Mouse (Mus musculus) right cerebral cortex, postnatal 36 days (tissue): Measurements from ENCODE around the gene Armc9.
A peak's percentile ranks its signal among the peaks of the same experiment; 100 is the strongest.

ENCODE experiments used
- DNase-seq, 2 experiments: peaks; one replicate each; pipeline ENCODE4 v3.0.0; 2022; ENCODE audit warnings: low spot score in 2 of 2, mixed read lengths in 1 of 2

Gene Armc9

DNA sequence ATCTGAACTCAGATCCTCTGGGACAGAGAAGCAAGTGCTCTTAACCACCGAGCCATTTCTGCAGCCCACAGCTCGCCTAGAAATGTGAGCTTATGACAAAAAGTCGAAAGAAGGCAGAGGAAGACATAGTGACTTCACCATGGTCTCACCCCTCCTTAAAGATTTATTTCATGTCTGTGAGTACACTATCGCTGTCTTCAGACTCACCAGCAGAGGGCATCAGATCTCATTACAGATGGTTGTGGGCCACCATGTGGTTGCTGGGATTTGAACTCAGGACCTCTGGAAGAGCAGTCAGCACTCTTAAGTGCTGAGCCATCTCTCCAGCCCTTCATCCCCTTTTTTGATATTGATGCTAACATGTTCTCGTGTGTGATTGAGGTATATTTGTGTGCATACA lies 20.0 kb downstream of the Armc9 start:
- DNase-seq: no peak

DNA sequence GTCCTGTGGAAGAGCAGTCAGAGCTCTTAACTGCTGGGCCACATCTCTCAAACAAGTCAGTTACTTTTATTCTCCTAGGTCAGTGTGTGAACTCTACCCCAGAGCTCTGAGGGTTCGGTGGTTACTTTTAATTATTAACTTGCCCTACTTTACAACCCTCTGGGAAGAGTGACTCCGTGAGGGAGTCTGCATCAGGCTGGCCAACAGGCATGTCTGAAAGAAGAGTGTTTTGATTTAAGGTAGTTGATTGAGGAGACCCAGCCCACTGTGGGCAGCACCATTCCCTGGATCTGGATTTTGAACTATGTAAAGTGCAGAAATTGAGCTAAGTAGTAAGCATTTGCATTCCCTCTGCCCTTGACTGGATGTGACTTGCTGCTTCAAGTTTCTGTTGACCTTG lies 21.5 kb downstream of the Armc9 start:
- DNase-seq: no peak

DNA sequence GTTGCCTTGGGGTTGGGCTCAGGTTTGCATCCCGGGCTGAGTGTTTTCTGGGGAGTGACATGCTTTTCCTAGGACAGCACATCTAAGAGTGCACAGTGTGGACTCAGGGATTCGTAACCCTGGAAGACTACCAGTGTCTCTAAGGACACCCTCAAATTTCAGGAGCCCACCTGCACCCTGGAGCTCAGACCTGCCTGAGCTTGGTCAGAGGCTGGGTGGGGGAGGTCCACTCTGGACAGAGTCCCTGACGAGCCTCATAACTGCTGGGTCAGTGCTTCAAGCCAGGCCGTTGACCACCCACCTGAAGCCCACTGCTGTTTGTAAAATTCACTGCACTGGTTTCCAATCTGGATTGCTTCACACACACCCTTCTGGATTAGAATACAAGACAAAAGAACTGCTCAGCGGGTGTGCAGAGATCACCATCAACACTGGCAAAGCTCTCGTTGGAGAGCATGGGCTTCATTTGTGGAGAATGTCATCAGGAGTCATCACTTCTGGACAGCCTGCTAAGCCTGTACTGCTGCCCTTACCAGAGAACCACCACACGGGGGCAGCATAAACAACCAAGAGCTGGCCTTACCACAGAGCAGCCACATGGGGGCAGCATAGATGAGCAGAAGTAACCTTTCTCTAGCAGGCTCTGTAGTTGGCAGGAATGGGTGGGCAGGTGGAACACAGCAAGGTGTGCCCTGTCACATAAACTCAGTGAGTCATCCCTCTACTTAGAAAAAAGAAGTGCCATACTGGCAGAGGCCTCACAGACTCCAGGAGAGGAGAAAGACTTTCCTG lies 24.1 kb downstream of the Armc9 start:
- DNase-seq: peak; percentile 65 to 77

DNA sequence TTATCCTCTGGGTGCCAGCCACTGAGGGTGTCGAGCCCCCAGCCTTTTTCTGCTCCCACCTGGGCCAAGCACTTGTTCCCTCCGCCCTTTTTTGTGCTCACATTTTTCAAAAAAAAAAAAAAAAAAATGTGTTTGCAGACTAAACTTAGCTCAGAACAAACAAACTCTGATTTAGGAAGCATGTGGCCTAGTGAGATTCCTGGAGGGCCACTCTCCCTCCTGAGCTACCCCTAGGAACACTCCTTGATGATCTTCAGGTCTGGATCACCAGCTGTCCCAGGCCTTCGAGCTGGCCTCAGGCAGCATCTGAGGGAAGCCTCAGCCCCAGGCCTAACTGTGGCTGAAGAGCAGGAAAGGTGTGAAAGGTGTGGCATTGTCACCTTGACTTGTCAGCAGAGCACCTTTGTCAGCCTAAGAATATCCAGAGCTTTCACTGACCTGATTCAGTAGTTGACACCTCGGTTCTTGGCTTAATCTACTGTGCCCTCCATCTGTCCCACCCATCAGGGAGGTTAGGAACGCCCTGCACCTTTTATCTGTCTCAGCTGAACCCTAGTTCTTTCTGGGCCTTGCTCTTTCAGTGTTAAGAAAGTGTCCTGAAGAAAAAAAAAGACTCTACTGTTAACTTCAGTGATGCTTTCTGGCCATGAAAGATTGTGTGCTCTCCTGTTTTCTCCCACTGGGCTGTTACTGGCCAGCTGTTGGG lies 27.6 kb downstream of the Armc9 start:
- no peak for DNase-seq

DNA sequence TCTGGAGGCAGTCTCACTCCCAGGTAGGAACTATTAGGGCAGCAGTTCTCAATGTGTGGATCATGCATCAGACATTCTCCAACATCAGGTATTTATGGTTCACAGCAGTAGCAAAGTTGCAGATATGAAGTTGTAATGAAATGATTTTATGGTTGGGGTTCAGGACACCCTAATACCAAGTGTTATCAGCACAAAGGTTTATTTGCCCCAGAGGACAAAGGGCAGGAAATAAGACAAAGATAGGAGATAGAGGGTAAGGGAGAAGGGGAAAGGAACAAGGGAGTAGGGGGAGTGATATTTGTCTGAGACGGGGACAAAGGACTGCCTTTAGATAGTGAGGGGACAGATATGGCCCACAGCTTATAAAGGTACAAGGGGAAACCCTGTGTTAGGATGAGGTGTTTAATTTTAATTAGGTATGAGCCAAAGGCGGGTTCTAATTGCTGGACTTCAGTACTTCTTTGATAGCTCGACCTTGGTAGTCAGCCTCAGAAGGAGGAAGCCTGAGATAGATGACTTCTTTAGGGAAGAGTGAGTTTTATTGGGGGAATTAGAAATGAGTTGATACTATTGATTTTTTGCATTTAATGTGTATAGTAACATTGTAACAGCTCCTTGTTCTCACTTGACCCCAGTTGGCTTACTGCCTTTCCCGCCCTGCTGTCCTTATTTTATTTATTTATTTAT lies 29.1 kb downstream of the Armc9 start:
- DNase-seq: no peak

DNA sequence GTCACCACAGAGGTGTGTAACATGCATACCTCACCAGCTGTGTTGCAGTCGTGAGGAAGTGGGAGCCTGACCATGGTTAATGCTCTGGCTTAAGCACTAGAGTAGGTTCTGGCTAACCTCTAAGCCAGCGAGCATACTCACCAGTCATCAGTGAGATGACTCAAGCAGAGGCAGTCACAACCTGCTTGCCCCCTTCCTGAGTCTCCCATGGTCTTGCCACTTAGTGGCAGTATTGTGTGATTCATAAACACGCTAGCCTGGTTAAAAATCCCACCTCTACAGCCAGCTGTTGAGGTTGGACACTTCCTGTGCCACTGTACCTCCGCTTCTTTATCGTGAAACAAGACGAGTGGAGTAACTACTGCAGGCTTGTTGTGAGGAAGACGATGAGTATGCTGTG lies 32.2 kb downstream of the Armc9 start:
- no peak for DNase-seq

DNA sequence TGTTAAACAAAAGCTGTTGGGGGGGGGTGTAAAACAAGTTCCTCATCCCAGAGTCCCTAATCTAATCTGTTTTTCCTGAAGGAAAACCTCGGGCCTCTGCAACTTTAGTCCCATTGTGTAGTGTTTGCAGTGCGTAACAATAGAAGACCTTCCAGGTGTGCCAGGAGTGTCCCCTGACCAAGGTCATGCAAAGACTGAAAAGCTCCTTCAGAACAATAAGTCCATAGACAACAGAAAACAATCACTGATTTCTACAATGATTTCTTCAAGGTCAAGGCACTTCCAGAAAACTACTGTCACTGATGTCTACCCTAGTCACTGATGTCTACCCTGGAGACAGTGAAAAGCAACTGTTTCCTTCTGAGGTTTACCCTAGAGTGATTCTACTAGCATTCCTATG lies 33.3 kb downstream of the Armc9 start:
- no peak for DNase-seq

DNA sequence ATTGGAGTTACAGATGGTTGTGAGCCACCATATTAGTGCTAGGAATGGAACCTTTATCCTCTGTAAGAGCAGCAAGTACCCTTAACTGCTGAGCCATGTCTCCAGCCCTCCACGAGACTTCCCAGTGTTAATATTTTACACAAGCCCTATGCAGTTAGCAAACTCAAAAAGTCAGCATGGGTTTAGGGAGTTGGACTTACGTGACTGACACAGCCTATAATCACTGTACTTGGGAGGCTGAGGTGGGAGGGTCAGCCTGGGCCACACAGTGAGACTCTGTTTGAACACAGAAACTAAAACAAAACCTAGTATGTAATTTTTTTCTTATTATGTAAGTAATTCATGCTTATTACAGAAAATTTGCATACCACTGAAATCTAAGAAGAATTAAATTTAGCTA lies 33.7 kb downstream of the Armc9 start:
- DNase-seq: no peak

DNA sequence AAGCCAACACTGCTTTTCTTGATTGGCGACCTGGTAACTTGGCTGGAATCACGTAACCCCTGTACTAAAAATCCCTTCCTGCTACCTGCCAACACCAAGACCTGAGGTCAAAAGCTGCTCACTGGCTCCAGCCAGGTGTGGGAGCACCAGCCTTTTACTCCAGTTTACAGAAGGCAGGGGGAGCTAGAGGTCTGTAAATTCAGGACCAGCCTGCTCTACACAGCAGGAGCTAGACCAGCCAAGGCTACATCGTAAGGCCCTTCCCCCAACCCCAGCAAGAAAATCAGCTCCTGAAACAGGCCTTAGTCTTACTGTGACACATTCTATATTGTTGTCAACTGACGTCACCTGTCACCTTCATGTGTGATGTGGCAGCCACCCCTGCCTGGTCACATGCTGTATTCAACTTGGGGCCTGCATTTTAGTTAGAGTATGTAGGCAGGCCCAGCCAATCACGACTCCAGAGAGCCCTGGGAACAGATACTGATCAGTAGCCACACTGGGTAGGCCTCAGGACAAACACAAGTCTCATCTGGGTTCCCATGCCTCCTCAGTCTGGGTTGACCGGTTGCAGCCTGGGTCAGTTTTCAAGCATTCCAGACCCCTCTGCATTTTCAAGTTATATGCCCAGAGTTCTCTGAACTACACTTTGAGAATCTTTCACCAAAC lies 34.6 kb downstream of the Armc9 start:
- no peak for DNase-seq

DNA sequence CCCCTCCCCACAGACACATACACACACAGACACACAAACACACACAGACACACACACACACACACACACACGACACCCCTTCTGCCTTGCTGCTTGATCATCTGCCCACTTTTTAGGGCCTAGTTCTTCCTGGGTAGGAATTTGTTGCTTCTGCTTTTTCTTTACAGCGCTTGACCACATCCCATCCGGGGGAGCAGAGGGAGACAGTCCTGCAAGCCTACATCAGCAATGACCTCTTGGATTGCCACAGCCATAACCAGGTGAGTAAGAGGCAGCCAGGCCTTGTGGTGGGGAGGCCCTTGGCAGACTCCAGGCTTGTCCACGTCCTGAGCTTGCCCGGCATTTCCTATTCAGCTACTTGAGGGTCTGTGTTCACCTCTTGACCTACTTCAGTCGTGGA lies 36.3 kb downstream of the Armc9 start:
- no peak for DNase-seq

DNA sequence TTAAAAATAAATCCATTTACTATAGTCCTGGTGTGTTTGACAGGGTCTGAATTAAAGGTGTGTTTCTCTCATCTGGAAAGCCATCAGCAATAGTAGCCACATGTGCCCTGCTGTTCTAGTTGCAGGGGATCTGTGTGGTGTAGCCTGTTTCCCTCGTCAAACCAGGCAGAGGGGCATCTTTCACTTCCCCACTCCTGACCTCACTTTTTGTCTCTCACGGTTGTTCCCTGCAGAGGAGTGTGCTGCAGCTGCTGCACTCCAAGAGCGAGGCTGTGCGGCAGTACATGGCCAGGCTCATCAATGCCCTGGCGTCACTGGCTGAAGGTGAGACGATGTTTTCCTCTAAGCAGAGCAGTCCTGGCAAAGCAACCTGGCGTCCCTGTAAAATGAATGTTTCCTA lies 39.5 kb downstream of the Armc9 start:
- no peak for DNase-seq

DNA sequence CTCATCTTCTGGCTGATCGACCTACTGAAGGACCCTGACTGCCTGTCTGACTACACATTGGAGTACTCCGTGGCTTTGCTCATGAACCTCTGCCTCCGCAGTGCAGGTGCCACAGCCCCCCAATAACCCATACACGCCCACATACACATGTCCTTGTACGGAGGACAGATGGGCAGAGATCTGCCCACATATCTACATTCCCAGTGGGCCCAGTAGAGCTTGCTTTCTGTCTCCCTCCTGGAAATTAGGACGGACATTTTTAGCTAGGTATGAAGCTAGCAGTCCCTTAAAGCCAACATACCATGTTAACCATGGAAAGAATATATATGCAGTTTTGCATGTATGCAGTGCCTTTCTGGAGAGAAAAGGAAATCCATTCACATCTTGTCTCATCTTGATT lies 43.7 kb downstream of the Armc9 start:
- DNase-seq: no peak

DNA sequence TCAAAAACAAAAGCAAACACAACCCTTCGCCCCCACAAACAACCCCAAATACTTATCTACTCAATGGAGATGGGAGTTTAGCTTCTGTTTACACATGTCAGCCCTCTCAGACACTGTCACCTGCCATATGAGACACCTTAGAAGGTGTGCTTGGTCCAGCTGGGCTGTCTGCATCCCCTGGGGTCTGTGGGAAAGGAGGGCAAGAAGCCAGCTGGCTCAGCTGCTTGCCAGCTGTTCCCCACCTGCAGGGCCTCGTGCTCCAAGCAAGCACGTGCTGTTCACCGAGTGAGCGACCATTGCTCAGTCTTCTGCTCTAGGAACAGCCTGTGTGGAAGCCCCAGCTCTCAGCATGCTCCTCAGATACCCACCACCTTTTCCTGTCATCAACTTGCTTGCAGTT lies 44.4 kb downstream of the Armc9 start:
- no peak for DNase-seq

DNA sequence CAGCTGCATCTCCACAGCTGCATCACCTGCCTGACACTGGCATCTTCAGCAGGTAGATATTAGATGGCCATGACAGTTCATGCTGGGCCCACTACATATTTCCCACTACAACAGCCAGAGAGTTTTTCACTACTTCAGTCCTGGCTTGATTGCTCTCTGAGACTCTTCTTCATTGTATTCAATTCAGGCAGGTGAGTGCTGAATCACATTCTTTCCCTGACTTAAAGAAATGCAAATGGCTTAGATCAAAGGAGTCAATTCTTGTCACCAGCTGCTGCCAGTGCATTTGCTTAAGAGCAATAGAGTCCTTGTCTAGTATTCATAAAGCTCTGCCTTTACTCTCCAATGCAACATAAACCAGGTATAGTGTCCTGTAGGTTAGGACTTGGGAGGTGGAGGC lies 46.7 kb downstream of the Armc9 start:
- no peak for DNase-seq

DNA sequence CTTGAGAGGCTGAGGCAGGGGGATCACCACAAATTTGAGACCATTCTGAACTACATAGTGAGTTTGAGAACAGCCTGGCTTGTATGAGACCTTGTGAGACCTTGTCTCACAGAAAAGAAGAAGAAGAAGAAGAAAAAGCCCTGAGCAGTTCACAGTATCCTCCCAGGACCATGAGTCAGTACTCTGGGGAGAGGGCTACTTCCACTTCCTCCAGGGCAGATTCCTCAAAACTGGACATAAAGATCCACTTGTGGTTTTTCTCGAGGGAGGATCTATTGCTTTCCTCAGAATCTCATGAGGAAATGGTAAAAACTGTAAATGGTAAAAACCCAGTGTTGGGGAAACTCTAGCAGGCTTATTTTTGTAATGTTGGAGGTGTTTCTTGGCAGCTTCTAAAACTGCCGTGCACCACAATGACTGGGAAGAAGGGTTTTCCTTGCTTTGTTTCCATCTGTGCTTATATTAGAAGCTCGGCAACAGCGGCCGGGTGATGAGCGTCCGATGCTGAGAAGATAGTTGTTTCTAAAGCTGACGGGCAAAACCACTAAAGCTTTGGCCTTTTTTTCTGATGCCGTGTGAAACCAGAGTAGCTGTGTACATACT lies 48.1 kb downstream of the Armc9 start:
- peak; percentile 34 to 41 for DNase-seq

DNA sequence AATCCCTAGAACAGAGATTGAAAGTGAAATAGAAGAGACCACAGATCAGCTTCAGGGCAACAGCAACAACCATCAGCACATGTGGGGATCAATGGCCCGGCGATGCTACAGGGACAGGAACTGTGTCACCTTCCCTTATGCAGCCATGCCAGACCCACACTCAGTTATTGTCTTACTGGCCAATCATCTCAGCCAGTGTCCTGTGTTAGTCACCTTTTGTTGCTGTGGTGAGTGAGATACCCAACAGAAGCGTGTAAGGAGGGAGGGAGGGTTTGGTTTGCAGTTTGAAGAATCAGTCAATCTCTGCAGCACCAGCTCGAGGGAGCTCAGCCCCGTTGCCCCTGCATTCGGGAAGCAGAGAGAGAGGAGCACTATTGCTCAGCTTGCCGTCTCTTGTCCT lies 56.1 kb downstream of the Armc9 start:
- no peak for DNase-seq

DNA sequence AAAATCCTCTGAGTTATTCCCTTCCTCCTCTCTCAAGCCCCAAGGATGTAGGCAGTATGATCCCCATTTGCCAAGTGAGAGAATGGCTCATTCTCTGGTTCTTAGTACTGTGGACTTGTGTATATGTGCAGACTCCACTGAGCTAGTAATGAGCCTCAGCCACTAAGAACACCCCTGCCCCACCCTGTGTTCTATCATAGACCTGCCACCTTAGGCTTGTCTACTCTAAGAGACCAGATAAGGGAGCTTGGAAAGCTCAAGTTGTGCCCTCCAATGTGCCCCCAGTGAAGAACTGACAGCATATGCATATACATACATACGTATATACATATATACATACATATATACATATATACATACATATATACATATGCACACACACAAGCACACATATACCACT lies 56.9 kb downstream of the Armc9 start:
- DNase-seq: no peak

DNA sequence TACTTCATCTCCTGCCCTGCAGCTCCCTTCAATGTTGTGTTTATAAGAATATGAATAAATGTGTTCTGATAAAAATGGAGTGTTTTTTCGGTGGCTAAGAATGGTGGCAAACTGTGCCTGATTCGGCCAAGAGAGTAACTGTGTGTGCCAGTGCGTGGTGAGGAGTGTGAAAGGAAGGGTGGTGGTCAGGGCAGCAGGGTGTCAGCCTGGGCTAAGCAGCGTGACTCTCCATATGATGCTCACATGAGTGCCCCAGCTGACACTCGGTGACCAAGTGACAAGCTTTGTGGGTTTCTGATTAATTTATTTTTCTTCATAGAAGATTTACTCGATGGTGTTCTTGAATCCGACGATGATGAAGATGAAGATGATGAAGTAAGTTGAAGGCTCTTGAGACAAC lies 58.2 kb downstream of the Armc9 start:
- no peak for DNase-seq

DNA sequence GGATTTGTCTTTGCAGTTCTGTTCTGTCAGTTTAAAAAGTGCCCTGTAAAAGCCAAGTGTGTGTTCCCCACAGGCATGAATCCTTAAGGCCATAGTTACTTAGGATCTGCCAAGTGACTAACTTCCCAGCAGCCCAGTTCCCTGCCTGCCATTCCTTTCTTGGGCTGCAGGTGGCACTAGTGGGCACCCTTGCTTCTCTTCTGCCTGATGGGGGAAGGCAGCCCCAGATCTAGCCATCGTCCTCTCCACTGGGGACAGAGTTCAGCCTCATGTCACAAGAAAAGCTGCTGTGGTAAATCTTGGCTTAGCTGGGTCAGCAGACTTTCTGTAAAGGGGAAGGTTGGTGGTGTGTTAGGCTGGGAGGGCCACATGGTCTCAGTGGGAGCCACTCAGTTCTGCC lies 59.6 kb downstream of the Armc9 start:
- peak; percentile 67 to 71 for DNase-seq

DNA sequence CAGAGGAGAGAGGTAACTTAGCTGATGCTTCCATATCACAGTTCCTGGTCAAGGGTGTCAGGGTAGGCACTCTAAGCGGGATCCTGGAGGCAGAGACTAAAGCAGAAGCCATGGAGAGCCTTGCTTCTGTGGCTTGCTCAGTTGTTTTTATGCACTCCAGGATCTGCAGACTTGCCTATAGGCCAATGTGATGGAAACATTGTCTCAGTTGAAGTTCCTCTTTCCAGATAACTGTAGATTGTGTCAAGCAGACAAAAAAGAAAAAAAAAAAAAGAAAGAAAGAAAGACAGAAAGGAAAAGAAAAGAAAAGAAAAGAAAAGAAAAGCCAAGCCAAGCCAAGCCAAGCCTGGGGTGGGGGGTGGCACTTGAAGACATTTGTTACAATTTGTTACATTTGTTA lies 60.7 kb downstream of the Armc9 start:
- DNase-seq: no peak

DNA sequence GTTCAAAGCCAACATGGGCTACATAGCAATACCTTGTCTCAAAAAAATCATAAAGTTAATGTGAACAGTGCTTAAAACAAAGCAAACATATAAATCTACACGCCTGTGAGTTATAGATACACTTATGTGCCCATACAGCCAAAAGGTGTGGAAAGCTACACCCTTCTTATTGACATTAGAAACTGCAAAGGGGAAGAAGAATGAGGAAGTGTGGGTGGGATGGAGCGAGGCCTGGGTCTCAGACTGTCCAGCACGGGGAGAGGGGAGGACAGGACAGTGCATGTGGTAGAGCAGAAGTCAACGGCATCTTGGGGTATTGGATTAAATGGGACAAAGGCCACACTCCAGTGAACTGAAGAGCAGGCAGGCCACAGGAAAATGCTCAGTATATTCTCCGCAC lies 61.8 kb downstream of the Armc9 start:
- DNase-seq: no peak

DNA sequence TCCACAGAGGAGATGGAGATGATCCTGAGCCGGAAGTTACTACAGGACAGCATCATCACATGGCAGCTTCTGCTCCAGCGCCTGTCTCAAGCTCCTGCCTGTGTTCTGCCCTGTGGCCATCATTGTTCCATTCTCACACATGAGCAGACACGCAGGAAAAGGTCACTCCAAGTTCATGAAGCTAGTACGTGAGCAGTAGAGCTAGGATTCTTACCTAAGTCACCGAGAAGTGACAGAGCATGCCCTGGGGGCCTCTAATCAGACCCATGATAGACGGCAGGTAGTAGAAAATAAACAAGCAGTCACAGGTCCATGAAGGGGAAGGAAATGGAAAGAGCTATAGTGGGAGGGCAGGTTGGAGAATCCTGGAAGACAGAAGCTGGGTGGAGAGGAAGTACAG lies 63.4 kb downstream of the Armc9 start:
- no peak for DNase-seq
